Mouse (Mus musculus): Measurements from ENCODE around the gene Ppip5k1. TPM values are rescaled to one million over a fixed set of nuclear protein-coding genes. Genes with fewer than 3 reads are reported as not detected.

Ppip5k1 gene
- polyA plus RNA-seq, 1 experiment from 2014 or later: 9.6 TPM

DNA sequence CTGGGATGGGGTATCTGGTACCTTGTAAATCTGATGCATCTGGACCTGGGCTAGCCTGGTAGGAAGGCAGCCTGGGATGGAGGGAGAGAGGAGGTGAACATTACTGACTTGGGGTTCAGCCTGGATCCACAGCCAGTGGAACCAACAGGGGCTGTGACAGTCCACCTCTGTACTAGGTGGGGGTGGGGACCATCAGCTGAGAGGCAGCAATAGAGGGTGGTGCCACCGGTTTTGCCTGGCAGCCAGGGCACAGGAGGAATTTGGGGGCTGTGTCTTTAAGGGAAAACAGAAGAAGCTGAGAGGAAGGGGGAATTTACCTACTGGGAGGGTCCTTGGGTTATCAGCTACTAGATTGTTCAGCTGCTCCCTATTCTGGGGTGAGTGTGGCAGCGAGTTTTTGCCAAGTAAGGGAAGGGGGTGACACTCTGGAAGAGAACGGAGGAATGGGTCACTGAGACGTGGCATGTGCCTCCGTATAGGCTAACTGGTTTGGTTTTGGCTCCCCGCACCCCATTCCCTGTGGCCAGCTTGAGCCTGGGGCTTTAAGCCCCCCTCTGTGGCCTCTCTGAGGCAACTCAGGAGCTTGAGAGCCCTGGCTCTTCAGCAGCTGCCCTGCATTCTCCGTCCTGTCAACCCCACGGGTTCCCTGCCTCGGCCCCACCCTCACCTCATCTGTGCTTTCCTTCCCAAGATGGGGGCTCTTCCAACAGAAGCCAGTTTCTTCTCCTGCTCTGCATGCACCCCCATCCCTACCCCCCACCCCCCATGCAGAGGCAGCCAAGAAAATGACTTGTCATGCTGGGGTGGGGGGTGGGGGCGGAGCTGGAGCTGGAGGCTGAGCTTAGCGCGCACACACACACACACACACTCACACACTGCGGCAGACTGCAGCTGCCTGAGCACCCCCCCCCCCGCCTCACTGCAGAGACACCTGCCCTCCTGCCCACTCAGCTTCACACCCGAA, 59.3 kb downstream of the Ppip5k1 start:
- Histone ChIP-seq H3K27ac (ENCODE audit: low read depth, low read length) (no peak overlapping the region), H3K4me3 (ENCODE audit: low read depth, low read length) (peak overlapping the region; percentile 29), H3K27me3 (replicated peaks; ENCODE audit: control insufficient read depth, insufficient read depth, low read length) (peaks cover 95% of the 10 kb centered on the region), H3K9ac (ENCODE audit: low read depth, low read length) (no peak overlapping the region), H3K4me2 (peak overlapping the region; percentile 58), H3K9me3 (ENCODE audit: control insufficient read depth, low read length) (no peaks in the 10 kb centered on the region), H3K36me3 (ENCODE audit: control insufficient read depth, insufficient read depth, low read length) (no peaks in the 10 kb centered on the region), H3K4me1 (replicated peaks; ENCODE audit: control insufficient read depth, insufficient read depth, low read length) (peaks cover 19% of the 10 kb centered on the region)
- DNase-seq (ENCODE audit: low spot score) (no peak), ATAC-seq (replicated peaks; ENCODE audit: low FRiP score) (0 out of 2 replicates have a peak, but pooled peaks have one; percentile 12)
- WGBS: 4% methylated on average over 15 of the region's 15 CpGs

DNA sequence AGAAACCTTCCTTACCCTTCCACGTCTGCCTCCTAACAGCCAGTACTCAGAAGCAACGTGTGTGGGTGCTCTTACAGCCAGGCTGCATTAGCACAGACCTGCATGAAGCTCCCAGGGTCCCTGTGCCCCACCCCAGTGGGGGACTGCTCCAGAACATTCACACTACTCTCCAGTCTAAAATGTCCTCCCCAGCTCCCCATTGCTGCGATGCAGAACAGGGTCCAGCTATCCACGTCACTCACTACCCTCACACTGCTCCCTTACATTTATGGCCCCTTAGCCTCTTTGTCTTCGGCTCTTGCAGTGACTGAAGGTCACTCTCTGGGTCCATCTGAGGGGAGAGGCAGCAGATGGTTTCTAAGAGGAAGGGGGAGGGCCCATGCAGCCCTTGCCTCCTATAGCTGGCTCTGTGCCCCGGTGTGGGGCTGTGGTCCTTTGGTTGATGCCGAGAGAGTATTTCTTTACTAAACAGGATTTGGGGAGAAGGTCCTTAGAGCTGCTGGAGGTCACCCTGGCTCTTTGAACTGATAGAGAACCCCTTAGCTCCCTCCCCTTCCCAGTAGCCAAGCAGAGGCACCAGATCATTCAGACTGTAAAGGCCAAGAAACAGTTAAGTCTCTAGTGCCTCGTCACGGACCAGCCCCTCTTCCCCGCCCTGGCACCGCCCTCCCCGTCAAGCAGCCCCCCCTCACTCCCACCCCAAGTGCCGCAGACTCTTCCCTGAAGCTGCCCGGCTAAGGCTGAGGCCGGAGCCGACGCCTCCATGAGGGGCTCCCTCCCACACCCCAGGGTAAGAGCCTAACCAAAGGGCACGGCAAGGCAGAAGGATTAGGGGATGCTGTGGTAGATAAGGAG, 60.2 kb downstream of the Ppip5k1 start:
- Histone ChIP-seq H3K27ac (ENCODE audit: low read depth, low read length) (no peak overlapping the region), H3K4me1 (replicated peaks; ENCODE audit: control insufficient read depth, insufficient read depth, low read length) (peaks cover 19% of the 10 kb centered on the region), H3K9ac (ENCODE audit: low read depth, low read length) (no peak overlapping the region), H3K4me3 (ENCODE audit: low read depth, low read length) (peak overlapping the region; percentile 29), H3K27me3 (replicated peaks; ENCODE audit: control insufficient read depth, insufficient read depth, low read length) (peaks cover 96% of the 10 kb centered on the region), H3K9me3 (ENCODE audit: control insufficient read depth, low read length) (no peaks in the 10 kb centered on the region), H3K4me2 (peak overlapping the region; percentile 58), H3K36me3 (ENCODE audit: control insufficient read depth, insufficient read depth, low read length) (no peaks in the 10 kb centered on the region)
- DNase-seq (ENCODE audit: low spot score) (no peak), ATAC-seq (replicated peaks; ENCODE audit: low FRiP score) (peak; percentile 27; the same call in 1 of the 2 replicates)
- WGBS: 3% methylated on average over 18 of the region's 18 CpGs

DNA sequence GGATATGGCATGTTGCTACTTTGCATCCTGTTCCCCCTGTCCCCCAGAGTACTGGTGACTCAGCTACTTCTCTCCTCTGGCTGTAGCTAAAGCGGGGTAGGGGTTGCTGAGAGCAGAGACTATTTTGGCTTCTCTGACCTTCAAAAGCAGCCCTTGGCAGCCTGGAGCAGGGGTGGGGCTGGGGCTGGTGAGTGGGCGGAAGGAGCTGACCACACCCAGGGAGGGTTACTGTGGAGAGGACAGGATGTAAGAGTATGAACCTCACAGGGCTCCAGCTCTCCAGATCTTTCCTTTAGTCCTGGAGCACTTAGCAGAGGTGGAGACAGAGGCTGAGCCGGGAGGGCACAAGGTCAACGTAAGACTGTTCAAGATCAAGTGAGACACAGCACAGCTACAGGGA, 61.0 kb downstream of the Ppip5k1 start:
- Histone ChIP-seq H3K4me1 (replicated peaks; ENCODE audit: control insufficient read depth, insufficient read depth, low read length) (peaks cover 21% of the 10 kb centered on the region), H3K36me3 (ENCODE audit: control insufficient read depth, insufficient read depth, low read length) (no peaks in the 10 kb centered on the region), H3K4me3 (ENCODE audit: low read depth, low read length) (no peak overlapping the region), H3K27me3 (replicated peaks; ENCODE audit: control insufficient read depth, insufficient read depth, low read length) (peaks cover 92% of the 10 kb centered on the region), H3K27ac (ENCODE audit: low read depth, low read length) (no peak overlapping the region), H3K4me2 (peak overlapping the region; percentile 58), H3K9ac (ENCODE audit: low read depth, low read length) (no peak overlapping the region), H3K9me3 (ENCODE audit: control insufficient read depth, low read length) (no peaks in the 10 kb centered on the region)
- 16% methylated on average over 4 of the region's 4 CpGs for WGBS
- ATAC-seq (replicated peaks; ENCODE audit: low FRiP score): no peak
- no peak for DNase-seq (ENCODE audit: low spot score)

DNA sequence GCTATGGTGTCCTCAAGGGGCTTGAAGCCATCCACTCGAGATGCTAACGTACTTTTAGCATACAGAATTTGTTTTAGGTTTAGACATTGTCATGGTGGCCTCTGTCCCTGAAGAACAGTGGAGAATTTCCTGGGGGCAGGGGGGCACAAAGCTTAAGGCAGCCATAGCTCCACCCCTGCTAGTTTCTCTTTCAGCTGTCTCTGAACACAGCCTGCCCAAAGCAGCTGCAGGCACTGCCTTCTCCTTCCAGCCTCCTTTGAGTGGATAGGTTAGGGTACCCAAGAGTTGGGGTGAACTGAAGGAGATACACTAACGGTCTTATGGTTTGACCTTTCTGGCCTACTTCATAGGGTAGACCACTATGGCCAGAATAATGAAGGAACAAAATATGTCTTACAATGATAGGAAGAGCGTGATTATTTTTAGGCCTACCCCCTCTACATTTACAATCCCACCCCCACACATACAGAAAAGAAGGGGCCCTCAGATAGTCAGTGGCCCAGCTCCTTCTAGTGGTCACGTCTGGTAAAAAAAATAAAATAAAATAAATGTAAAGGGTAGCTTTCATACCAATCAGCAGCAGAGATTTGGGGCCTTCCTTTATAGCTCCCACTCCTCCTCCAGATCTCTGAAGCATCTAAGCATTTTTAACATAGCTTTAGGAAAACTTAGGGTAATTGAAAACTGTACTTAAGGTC, 62.7 kb downstream of the Ppip5k1 start:
- Histone ChIP-seq H3K27me3 (replicated peaks; ENCODE audit: control insufficient read depth, insufficient read depth, low read length) (peaks cover 85% of the 10 kb centered on the region), H3K9ac (ENCODE audit: low read depth, low read length) (no peak overlapping the region), H3K4me3 (ENCODE audit: low read depth, low read length) (no peak overlapping the region), H3K4me2 (no peak overlapping the region), H3K36me3 (ENCODE audit: control insufficient read depth, insufficient read depth, low read length) (no peaks in the 10 kb centered on the region), H3K4me1 (replicated peaks; ENCODE audit: control insufficient read depth, insufficient read depth, low read length) (peaks cover 21% of the 10 kb centered on the region), H3K9me3 (ENCODE audit: control insufficient read depth, low read length) (no peaks in the 10 kb centered on the region), H3K27ac (ENCODE audit: low read depth, low read length) (no peak overlapping the region)
- DNase-seq (ENCODE audit: low spot score): no peak
- 61% methylated on average over 5 of the region's 5 CpGs for WGBS
- ATAC-seq (replicated peaks; ENCODE audit: low FRiP score): no peak

DNA sequence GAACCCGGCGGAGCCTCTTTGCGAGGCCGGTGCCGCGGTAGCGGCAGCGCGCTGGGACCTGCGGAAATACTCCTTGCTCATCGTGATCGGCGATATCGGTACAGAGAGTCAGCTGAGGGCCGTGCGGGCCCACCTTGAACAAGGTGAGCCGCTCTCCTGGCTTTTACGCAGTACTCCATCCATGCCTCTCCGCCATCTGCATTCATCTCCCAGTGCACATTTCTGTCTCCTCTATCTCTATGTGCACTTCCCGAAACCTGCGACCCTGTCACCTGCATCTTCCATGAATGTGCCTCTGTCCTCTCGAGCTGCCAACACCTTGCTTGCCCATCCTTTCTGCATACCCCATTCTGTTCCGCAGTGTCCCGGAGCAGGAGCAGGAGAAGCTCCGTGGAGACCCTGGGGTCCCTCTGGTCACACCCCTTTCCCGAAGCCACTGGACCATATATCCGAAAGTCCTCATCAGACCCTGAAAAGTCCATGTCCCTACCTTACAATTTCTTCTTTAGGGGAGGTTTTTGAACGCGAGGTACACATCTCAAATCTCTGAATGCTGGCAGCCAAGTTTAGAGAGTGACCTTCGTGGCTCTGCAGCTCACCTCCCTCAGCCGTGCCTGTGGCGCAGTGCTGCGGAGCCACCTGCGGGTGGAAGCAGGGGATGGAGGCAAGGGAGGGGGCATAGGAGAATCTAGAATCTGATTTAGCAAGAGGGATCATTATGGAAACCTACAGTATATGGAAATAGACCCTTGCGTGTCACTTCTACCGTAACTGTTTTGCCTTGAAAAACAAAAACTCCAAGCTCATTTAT, 65.3 kb downstream of the Ppip5k1 start:
- Histone ChIP-seq H3K27ac (ENCODE audit: low read depth, low read length) (no peak overlapping the region), H3K36me3 (ENCODE audit: control insufficient read depth, insufficient read depth, low read length) (no peaks in the 10 kb centered on the region), H3K4me3 (ENCODE audit: low read depth, low read length) (peak overlapping the region; percentile 46), H3K9me3 (ENCODE audit: control insufficient read depth, low read length) (no peaks in the 10 kb centered on the region), H3K4me2 (peak overlapping the region; percentile 66), H3K27me3 (replicated peaks; ENCODE audit: control insufficient read depth, insufficient read depth, low read length) (peaks cover 59% of the 10 kb centered on the region), H3K9ac (ENCODE audit: low read depth, low read length) (no peak overlapping the region), H3K4me1 (replicated peaks; ENCODE audit: control insufficient read depth, insufficient read depth, low read length) (peaks cover 10% of the 10 kb centered on the region; the same call in 1 of the 2 replicates)
- DNase-seq (ENCODE audit: low spot score) (no peak), ATAC-seq (replicated peaks; ENCODE audit: low FRiP score) (no peak; the same call in 1 of the 2 replicates)
- 6% methylated on average over 36 of the region's 36 CpGs for WGBS

DNA sequence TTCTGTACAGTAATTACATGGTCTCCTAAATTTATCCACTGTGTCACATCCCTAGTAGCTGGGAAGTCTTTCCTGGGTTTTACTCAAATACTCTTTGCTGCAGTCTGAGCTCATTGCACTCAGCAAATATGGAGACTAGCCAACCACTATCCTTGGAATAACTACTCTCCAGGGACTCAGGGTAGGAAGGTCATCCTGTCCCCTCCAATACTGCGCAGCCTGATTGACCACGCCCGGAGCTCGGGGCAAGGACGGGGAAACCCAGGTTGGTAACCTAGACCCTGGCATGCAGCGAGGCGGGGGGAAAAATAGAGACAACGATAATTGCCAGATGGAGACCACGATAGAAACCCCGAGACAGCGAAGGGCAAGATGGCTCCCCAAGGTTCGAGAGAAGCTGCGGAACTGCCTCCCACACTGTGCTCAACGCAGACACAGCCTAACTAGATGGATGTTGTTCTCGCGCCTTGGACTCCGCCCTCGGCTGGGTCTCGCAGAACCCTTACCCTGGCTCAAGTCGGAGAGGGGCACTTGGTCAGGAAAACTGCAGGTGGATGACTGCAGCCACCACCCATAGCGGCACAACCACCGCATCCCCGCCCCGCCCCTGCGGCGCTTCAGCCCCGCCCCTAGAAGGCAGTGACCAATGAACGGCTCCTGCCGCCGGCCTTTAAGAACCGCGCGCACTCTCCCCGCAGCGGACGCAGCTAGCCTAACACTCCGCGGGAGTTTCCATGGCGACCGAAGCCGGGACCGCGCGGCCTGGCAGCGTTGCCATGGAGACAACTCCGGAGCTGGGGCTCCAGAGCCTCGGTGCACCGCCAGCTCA, 66.1 kb downstream of the Ppip5k1 start, which contains the start of gene Map1a:
Gene Map1a (plus strand): TSS at position 700 of the 829 bp plus-strand sequence.
- DNase-seq (ENCODE audit: low spot score) (peak; percentile 89), ATAC-seq (replicated peaks; ENCODE audit: low FRiP score) (peak; percentile 98)
- H3K9me3 ChIP-seq (ENCODE audit: control insufficient read depth, low read length): no peaks in the 10 kb centered on the region
- H3K4me1 ChIP-seq (replicated peaks; ENCODE audit: control insufficient read depth, insufficient read depth, low read length): peaks cover 5% of the 10 kb centered on the region; the same call in 1 of the 2 replicates
- peaks cover 51% of the 10 kb centered on the region for H3K27me3 ChIP-seq (replicated peaks; ENCODE audit: control insufficient read depth, insufficient read depth, low read length)
- WGBS: 3% methylated on average over 48 of the region's 48 CpGs
- H3K4me2 ChIP-seq: peak within 1 kb of the TSS; percentile 66
- no peak within 1 kb of the TSS for H3K9ac ChIP-seq (ENCODE audit: low read depth, low read length)
- no peak within 1 kb of the TSS for H3K27ac ChIP-seq (ENCODE audit: low read depth, low read length)
- peak within 1 kb of the TSS; percentile 46 for H3K4me3 ChIP-seq (ENCODE audit: low read depth, low read length)
- no peaks in the 10 kb centered on the region for H3K36me3 ChIP-seq (ENCODE audit: control insufficient read depth, insufficient read depth, low read length)

DNA sequence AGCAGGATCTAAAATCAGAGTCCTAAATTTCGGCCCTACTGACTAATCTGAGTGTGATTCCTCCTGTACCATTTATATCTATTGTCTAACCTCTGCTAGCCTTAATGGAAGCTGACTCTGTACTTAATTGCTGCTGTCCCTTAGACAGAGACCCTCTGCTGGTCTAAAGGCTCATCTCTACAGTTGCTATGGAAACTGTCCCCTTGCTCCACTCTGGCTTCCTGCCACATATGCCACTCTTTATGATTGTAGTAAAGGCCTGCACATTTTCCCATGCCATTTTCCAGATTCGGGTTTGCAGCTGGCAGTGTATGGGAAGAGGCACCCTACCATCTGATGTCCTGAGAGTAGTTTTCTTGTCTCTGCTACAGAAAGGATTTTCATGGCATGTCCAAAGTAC, 67.3 kb downstream of the Ppip5k1 start:
- Histone ChIP-seq H3K27me3 (replicated peaks; ENCODE audit: control insufficient read depth, insufficient read depth, low read length) (peaks cover 39% of the 10 kb centered on the region), H3K9ac (ENCODE audit: low read depth, low read length) (no peak overlapping the region), H3K36me3 (ENCODE audit: control insufficient read depth, insufficient read depth, low read length) (no peaks in the 10 kb centered on the region), H3K27ac (ENCODE audit: low read depth, low read length) (no peak overlapping the region), H3K4me2 (no peak overlapping the region), H3K4me3 (ENCODE audit: low read depth, low read length) (no peak overlapping the region), H3K4me1 (replicated peaks; ENCODE audit: control insufficient read depth, insufficient read depth, low read length) (0 out of 2 replicates have a peak, but pooled peaks cover 3% of the 10 kb centered on the region), H3K9me3 (ENCODE audit: control insufficient read depth, low read length) (no peaks in the 10 kb centered on the region)
- 68% methylated on average over 2 of the region's 2 CpGs for WGBS
- no peak for ATAC-seq (replicated peaks; ENCODE audit: low FRiP score)
- DNase-seq (ENCODE audit: low spot score): no peak
